28 mouse cellular contexts compared by ENCODE assay signal in genomic region chr13:29006467-29006866, GRCm38 (mm10). TPM values are rescaled to one million over a fixed set of nuclear protein-coding genes. Genes with fewer than 3 reads are reported as not detected.
DNase-seq lines count a peak whose midpoint lies in the region; ATAC-seq and TF ChIP-seq lines count a peak whose summit lies in the region.
"Had no signal": no experiment of that assay in that cellular context is flagged by ENCODE, and none has a peak within 500 bp of the region (broad histone marks: within the 10 kb centered on the region; RNA-seq: fewer than 3 reads in every experiment).

No protein-coding gene starts in this region.

- intact Hi-C loops in left cerebral cortex, postnatal 10 days (cut with DNase I) = no loop called here

- peak overlapping the region; percentile 26; the same call in 1 of the 2 replicates for H3K27ac ChIP-seq in stomach, embryonic 15.5 days
- H3K27ac ChIP-seq in stomach, postnatal 0 days (replicated peaks) = no peak overlapping the region
- no peak overlapping the region for H3K27ac ChIP-seq in embryonic facial prominence, embryonic 14.5 days (replicated peaks; ENCODE audit: low read depth, low read length)
- no peak overlapping the region for H3K27ac ChIP-seq in forebrain, embryonic 16.5 days (ENCODE audit: low read length)
- H3K27ac ChIP-seq: forebrain, embryonic 13.5 days; heart, embryonic 13.5 days; intestine, embryonic 15.5 days; layer of hippocampus, adult 2 months; left cerebral cortex, adult 2 months; liver, embryonic 15.5 days; midbrain, embryonic 12.5 days; neural tube, embryonic 12.5 days had no signal

- no peak overlapping the region for H3K4me3 ChIP-seq in stomach, embryonic 15.5 days (replicated peaks)
- H3K4me3 ChIP-seq in stomach, postnatal 0 days (ENCODE audit: low read depth, low read length) = no peak overlapping the region
- no peak overlapping the region for H3K4me3 ChIP-seq in embryonic facial prominence, embryonic 14.5 days (ENCODE audit: low read depth, low read length)
- H3K4me3 ChIP-seq in forebrain, embryonic 16.5 days (replicated peaks; ENCODE audit: low read length) = no peak overlapping the region
- H3K4me3 ChIP-seq: forebrain, embryonic 13.5 days; heart, embryonic 13.5 days; intestine, embryonic 15.5 days; layer of hippocampus, adult 2 months; left cerebral cortex, adult 2 months; liver, embryonic 15.5 days; megakaryocyte, embryonic 14.5 days; midbrain, embryonic 12.5 days; myocyte; neural tube, embryonic 12.5 days had no signal

- no peak overlapping the region for H3K4me2 ChIP-seq in stomach, embryonic 15.5 days
- no peak overlapping the region for H3K4me2 ChIP-seq in stomach, postnatal 0 days (replicated peaks; ENCODE audit: low read depth)
- H3K4me2 ChIP-seq in embryonic facial prominence, embryonic 14.5 days (ENCODE audit: low read depth, low read length) = no peak overlapping the region
- no peak overlapping the region for H3K4me2 ChIP-seq in forebrain, embryonic 16.5 days (ENCODE audit: low read length)
- H3K4me2 ChIP-seq: forebrain, embryonic 13.5 days; heart, embryonic 13.5 days; intestine, embryonic 15.5 days; liver, embryonic 15.5 days; midbrain, embryonic 12.5 days; neural tube, embryonic 12.5 days had no signal

- no peak for DNase-seq in stomach, postnatal 0 days (ENCODE audit: low spot score)
- peak; percentile 26 for DNase-seq in adipocyte (ENCODE audit: low spot score)
- peak; percentile 76 for DNase-seq in embryonic facial prominence, embryonic 14.5 days (ENCODE audit: low spot score)
- DNase-seq in left cerebral cortex, postnatal 10 days (ENCODE audit: extremely low spot score in 1 of 2, low spot score in 2 of 2) = no peak
- DNase-seq in retina, postnatal 1 day = no peak
- DNase-seq: adrenal gland, postnatal 36 days; cerebellum, adult 18-20 months; cerebellum, postnatal 10 days; gastrocnemius, postnatal 14 days; heart, adult 11 months; heart, postnatal 10 days; kidney, adult 2 months; kidney, postnatal 36 days had no signal

- no peak for ATAC-seq in stomach, embryonic 15.5 days (ENCODE audit: insufficient read depth, low FRiP score, low read depth)
- no peak for ATAC-seq in stomach, postnatal 0 days (ENCODE audit: low FRiP score, low TSS enrichment)
- ATAC-seq in embryonic facial prominence, embryonic 14.5 days (ENCODE audit: low read depth) = peak; percentile 79; the same call in 1 of the 2 replicates
- peak; percentile 73 for ATAC-seq in megakaryocyte progenitor cell, adult 5-6 weeks (replicated peaks; ENCODE audit: poor library complexity)
- no peak for ATAC-seq in forebrain, embryonic 16.5 days
- ATAC-seq: forebrain, embryonic 13.5 days; hindbrain, embryonic 16.5 days; intestine, embryonic 15.5 days had no signal

- H3K36me3 ChIP-seq in stomach, embryonic 15.5 days = no peaks in the 10 kb centered on the region
- no peaks in the 10 kb centered on the region for H3K36me3 ChIP-seq in stomach, postnatal 0 days (ENCODE audit: control insufficient read depth, insufficient read depth, low read length)
- no peaks in the 10 kb centered on the region for H3K36me3 ChIP-seq in embryonic facial prominence, embryonic 14.5 days (ENCODE audit: control insufficient read depth, insufficient read depth, low read length)
- no peaks in the 10 kb centered on the region for H3K36me3 ChIP-seq in forebrain, embryonic 16.5 days (ENCODE audit: control insufficient read depth, insufficient read depth)
- H3K36me3 ChIP-seq: G1E; heart, embryonic 13.5 days; intestine, embryonic 15.5 days; liver, embryonic 15.5 days; midbrain, embryonic 12.5 days; neural tube, embryonic 12.5 days had no signal

- no peaks in the 10 kb centered on the region for H3K4me1 ChIP-seq in stomach, embryonic 15.5 days
- no peaks in the 10 kb centered on the region for H3K4me1 ChIP-seq in stomach, postnatal 0 days (replicated peaks; ENCODE audit: control insufficient read depth, insufficient read depth)
- H3K4me1 ChIP-seq in embryonic facial prominence, embryonic 14.5 days (ENCODE audit: control insufficient read depth, insufficient read depth, low read length) = 0 out of 2 replicates have a peak, but pooled peaks cover 3% of the 10 kb centered on the region
- no peaks in the 10 kb centered on the region for H3K4me1 ChIP-seq in forebrain, embryonic 16.5 days (replicated peaks; ENCODE audit: control insufficient read depth, insufficient read depth, low read length)
- H3K4me1 ChIP-seq: forebrain, embryonic 13.5 days; intestine, embryonic 15.5 days; liver, embryonic 15.5 days; megakaryocyte, embryonic 14.5 days; midbrain, embryonic 12.5 days; neural tube, embryonic 12.5 days had no signal

- TF ChIP-seq EP300 in stomach, postnatal 0 days (optimal IDR thresholded peaks at IDR 0.05) = no peak

- TF ChIP-seq CTCF in stomach, postnatal 0 days (IDR thresholded peaks at IDR 0.05; ENCODE audit: low read depth) = no peak

- no peak overlapping the region for H3K9ac ChIP-seq in stomach, embryonic 15.5 days
- no peak overlapping the region for H3K9ac ChIP-seq in stomach, postnatal 0 days (ENCODE audit: low read length)
- H3K9ac ChIP-seq in embryonic facial prominence, embryonic 14.5 days (ENCODE audit: low read depth, low read length) = no peak overlapping the region
- H3K9ac ChIP-seq in forebrain, embryonic 16.5 days (replicated peaks; ENCODE audit: low read depth, low read length) = no peak overlapping the region
- H3K9ac ChIP-seq: forebrain, embryonic 13.5 days; heart, embryonic 13.5 days; intestine, embryonic 15.5 days; liver, embryonic 15.5 days; midbrain, embryonic 12.5 days; neural tube, embryonic 12.5 days had no signal

- no peaks in the 10 kb centered on the region for H3K27me3 ChIP-seq in stomach, embryonic 15.5 days (replicated peaks)
- H3K27me3 ChIP-seq in stomach, postnatal 0 days (ENCODE audit: control insufficient read depth, insufficient read depth, low read length) = no peaks in the 10 kb centered on the region
- no peaks in the 10 kb centered on the region for H3K27me3 ChIP-seq in embryonic facial prominence, embryonic 14.5 days (replicated peaks; ENCODE audit: control insufficient read depth, insufficient read depth, low read length)
- H3K27me3 ChIP-seq in forebrain, embryonic 16.5 days (replicated peaks; ENCODE audit: control insufficient read depth, insufficient read depth, low read length) = no peaks in the 10 kb centered on the region
- H3K27me3 ChIP-seq: forebrain, embryonic 13.5 days; heart, embryonic 13.5 days; intestine, embryonic 15.5 days; liver, embryonic 15.5 days; megakaryocyte, embryonic 14.5 days; midbrain, embryonic 12.5 days; neural tube, embryonic 12.5 days had no signal

- no peaks in the 10 kb centered on the region for H3K9me3 ChIP-seq in stomach, embryonic 15.5 days
- H3K9me3 ChIP-seq in stomach, postnatal 0 days (ENCODE audit: control insufficient read depth, low read length) = no peaks in the 10 kb centered on the region
- no peaks in the 10 kb centered on the region for H3K9me3 ChIP-seq in embryonic facial prominence, embryonic 14.5 days (ENCODE audit: control insufficient read depth, low read length)
- H3K9me3 ChIP-seq in forebrain, embryonic 16.5 days (ENCODE audit: control insufficient read depth, low read length) = no peaks in the 10 kb centered on the region; the same call in 1 of the 2 replicates
- H3K9me3 ChIP-seq: forebrain, embryonic 13.5 days; G1E; heart, embryonic 13.5 days; intestine, embryonic 15.5 days; liver, embryonic 15.5 days; midbrain, embryonic 12.5 days; neural tube, embryonic 12.5 days had no signal

RNA-seq across cellular contexts. Expression of gene Sox4, which starts 53.0 kb away (rescaled TPM):
- polyA plus RNA-seq in stomach, embryonic 15.5 days (2015; fragmentation: Nextera tagmentation; extraction: Ambion mirVana) = 45.3 and 49.1 TPM in 2 replicates
- polyA plus RNA-seq in stomach, postnatal 0 days (2015; fragmentation: Nextera tagmentation; extraction: Ambion mirVana) = 23.1 and 23.8 TPM in 2 replicates
- 62.7 and 67.5 TPM in 2 replicates for polyA plus RNA-seq in embryonic facial prominence, embryonic 14.5 days (2014; fragmentation: Nextera tagmentation; extraction: Ambion mirVana)
- total RNA-seq in megakaryocyte progenitor cell, adult 5-6 weeks (2015) = 27.6 and 35.4 TPM in 2 replicates
- total RNA-seq in megakaryocyte progenitor cell, adult 5-6 weeks (2017) = 34.8 and 47.8 TPM in 2 replicates
- total RNA-seq in left cerebral cortex, postnatal 10 days (2021) = 10 to 100 TPM; 54.7 to 70.7 TPM
- polyA plus RNA-seq in forebrain, embryonic 16.5 days (2015; fragmentation: Nextera tagmentation; extraction: Ambion mirVana) = 224 and 276 TPM in 2 replicates

Comparison
In these comparisons a context has a peak if more than half of its experiments do, and no peak if none do; other contexts are left out.
1. ATAC-seq: peak in embryonic facial prominence, embryonic 14.5 days (single experiment) and megakaryocyte progenitor cell, adult 5-6 weeks (single experiment); none in stomach, embryonic 15.5 days (single experiment), stomach, postnatal 0 days (single experiment) and forebrain, embryonic 16.5 days (single experiment).
2. DNase-seq: peak in adipocyte (single experiment) and embryonic facial prominence, embryonic 14.5 days (single experiment); none in stomach, postnatal 0 days (single experiment), left cerebral cortex, postnatal 10 days (0 of 2) and retina, postnatal 1 day (single experiment).